Mouse (Mus musculus): ENCODE data around the gene Myrf.

DNA sequence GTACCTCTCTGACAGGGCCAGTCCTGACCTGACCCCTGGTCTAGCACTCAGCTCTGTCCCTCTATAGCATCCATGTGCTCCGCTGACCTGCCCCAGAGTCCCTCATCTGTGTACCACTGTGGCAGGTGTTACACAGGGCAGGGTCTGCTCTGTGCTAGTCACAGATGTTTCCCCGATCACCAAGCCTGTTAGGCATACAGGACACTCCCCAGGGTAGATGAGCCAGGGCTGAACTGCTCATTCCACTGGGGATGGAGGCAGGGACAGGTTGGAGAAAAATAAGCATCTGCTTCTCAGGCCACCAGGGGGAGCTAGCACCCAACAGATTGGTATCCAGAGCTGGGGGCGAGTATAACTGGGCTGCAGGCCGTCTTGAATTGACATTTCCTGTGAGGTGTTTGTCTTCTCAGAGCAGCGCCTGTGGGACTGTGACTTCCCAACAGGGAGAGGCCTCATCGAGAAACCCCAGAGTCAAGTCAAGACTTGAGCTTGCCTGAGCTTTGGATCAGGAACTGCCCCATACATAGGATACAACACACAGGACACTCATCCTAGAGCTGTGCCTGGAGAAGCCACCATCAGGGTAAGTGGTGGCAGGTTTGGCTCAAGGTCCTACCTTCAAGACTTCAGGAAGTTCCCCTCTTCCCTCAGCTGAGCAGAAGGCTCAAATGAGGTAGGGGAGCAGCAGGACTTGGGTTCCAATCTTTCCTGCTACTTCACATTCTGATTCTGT is 17.9 kb upstream of the Myrf start:
- TF ChIP-seq POLR2A (IDR thresholded peaks at IDR 0.05; ENCODE audit: borderline replicate concordance, extremely low read depth, low read depth, low read length) = no peak
- TF ChIP-seq CTCF (IDR thresholded peaks at IDR 0.05; ENCODE audit: insufficient read depth, low read length) = peak; percentile 93
